Mouse (Mus musculus): Measurements from ENCODE around the gene Nmnat2. TPM values are rescaled to one million over a fixed set of nuclear protein-coding genes. Genes with fewer than 3 reads are reported as not detected.

Nmnat2 gene
- polyA plus RNA-seq, 1 experiment from 2014 or later, result 0.09 TPM

DNA sequence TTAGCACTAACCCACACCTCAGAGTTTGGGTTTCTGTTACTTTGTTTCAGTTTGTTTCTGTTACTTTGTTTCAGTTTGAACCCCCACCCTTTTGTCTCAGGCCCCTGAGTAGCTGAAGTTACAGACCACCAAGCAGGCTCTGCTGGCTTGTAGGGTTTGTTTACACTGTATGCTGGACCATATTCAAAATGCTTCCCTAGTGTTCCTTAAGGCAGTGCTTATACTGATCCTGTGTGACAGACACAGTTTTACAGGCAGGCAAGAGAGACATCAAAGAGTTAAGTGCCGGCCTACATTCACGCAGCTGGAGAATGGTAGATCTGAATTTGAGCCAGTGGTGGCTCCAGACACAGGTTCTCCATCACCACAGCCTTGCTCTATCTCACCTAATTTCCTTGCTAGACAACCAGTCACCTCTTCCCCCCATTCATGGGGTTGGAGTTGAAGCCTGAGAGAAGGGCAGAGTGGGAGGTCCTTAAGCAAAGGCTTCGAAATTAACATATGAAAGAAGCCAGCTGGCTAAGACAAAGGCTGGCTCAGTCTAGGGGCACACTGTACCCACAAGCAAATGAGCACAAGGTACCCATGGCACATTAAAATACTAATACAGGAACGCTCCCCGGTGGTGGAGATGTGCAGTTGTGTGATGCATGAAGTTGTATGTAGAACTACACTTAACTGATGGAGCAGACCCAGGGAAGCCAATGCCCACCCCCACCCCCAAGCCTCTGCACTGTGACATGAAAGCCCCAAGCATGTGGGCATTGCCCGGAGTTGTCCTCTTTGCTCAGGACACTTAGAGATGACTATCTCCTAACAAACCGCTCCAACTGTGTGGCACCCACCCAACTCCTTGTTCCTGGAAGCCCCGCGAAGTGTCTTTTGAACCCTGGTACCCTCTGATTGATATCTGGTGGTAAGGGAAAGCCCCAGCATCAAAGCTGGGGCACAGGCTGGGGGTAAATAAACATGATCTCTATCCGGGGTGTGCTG, 82.9 kb downstream of the Nmnat2 start:
- H3K27ac ChIP-seq (ENCODE audit: low read length), result no peak overlapping the region
- no peak for ATAC-seq (ENCODE audit: low read depth)
- no peaks in the 10 kb centered on the region for H3K27me3 ChIP-seq (ENCODE audit: control insufficient read depth, insufficient read depth, low read depth, low read length)
- no peaks in the 10 kb centered on the region for H3K36me3 ChIP-seq (ENCODE audit: control insufficient read depth, insufficient read depth)
- H3K4me2 ChIP-seq (ENCODE audit: low read depth, low read length), result no peak overlapping the region
- no peak overlapping the region for H3K9ac ChIP-seq (ENCODE audit: low read depth, low read length)
- H3K4me1 ChIP-seq (ENCODE audit: control insufficient read depth, low read depth, low read length), result no peaks in the 10 kb centered on the region; the same call in 1 of the 2 replicates
- no peaks in the 10 kb centered on the region for H3K9me3 ChIP-seq (replicated peaks; ENCODE audit: control insufficient read depth, low read length)
- no peak overlapping the region for H3K4me3 ChIP-seq (ENCODE audit: low read depth, low read length)
- whole genome bisulfite sequencing (ENCODE audit: insufficient replicate concordance), result 64% methylated on average over 10 of the region's 10 CpGs

DNA sequence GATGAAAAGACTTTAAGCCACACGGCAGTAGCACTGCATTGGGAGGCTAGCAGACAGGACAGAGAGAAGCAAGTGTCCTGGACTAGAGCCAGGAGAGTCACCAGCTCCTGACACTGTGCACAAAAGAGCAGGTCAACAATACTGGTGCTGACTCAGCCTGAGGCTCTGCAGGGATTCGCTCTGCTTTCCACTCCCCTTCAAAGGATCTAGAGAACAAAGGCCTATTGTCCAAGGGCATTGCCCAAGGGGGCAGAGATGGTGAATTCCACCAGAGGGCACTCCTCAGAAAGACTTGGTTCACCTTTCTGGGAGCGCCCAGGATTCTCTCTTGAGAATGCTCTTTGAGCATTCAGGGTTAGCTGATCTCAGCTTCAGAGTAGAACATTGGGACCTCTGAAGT, 85.3 kb downstream of the Nmnat2 start:
- Histone ChIP-seq H3K27me3 (ENCODE audit: control insufficient read depth, insufficient read depth, low read depth, low read length) (no peaks in the 10 kb centered on the region), H3K27ac (ENCODE audit: low read length) (no peak overlapping the region), H3K36me3 (ENCODE audit: control insufficient read depth, insufficient read depth) (no peaks in the 10 kb centered on the region), H3K4me1 (ENCODE audit: control insufficient read depth, low read depth, low read length) (no peaks in the 10 kb centered on the region), H3K4me2 (ENCODE audit: low read depth, low read length) (no peak overlapping the region), H3K9me3 (replicated peaks; ENCODE audit: control insufficient read depth, low read length) (no peaks in the 10 kb centered on the region), H3K4me3 (ENCODE audit: low read depth, low read length) (no peak overlapping the region), H3K9ac (ENCODE audit: low read depth, low read length) (no peak overlapping the region)
- WGBS (ENCODE audit: insufficient replicate concordance), result 39% methylated on average over 3 of the region's 3 CpGs
- ATAC-seq (ENCODE audit: low read depth), result no peak

DNA sequence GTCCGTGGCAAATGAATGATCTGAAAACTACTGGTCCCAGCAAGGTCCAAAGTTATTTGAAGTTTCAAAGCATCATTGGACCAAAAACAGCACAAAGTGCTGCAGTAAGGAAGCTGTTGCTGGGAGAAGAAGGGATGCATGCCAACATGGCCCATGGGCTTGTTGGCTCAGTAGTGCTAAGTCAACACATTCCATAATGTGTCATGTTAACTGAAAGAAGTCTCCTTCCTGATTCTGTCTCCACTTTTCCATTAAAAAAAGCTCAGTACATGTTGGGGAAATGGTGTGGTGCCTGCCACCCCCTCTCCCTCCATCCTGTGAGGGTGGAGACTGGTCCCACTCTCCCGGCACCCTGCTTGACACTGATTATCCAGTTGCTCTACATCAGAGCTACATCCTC, 86.3 kb downstream of the Nmnat2 start:
- no peak overlapping the region for H3K4me2 ChIP-seq (ENCODE audit: low read depth, low read length)
- no peak overlapping the region for H3K4me3 ChIP-seq (ENCODE audit: low read depth, low read length)
- WGBS (ENCODE audit: insufficient replicate concordance), result 75% methylated on average over 2 of the region's 2 CpGs
- no peaks in the 10 kb centered on the region for H3K4me1 ChIP-seq (ENCODE audit: control insufficient read depth, low read depth, low read length)
- no peak for ATAC-seq (ENCODE audit: low read depth)
- no peaks in the 10 kb centered on the region for H3K27me3 ChIP-seq (ENCODE audit: control insufficient read depth, insufficient read depth, low read depth, low read length)
- H3K9ac ChIP-seq (ENCODE audit: low read depth, low read length), result no peak overlapping the region
- H3K27ac ChIP-seq (ENCODE audit: low read length), result no peak overlapping the region
- no peaks in the 10 kb centered on the region for H3K9me3 ChIP-seq (replicated peaks; ENCODE audit: control insufficient read depth, low read length)
- no peaks in the 10 kb centered on the region for H3K36me3 ChIP-seq (ENCODE audit: control insufficient read depth, insufficient read depth)

DNA sequence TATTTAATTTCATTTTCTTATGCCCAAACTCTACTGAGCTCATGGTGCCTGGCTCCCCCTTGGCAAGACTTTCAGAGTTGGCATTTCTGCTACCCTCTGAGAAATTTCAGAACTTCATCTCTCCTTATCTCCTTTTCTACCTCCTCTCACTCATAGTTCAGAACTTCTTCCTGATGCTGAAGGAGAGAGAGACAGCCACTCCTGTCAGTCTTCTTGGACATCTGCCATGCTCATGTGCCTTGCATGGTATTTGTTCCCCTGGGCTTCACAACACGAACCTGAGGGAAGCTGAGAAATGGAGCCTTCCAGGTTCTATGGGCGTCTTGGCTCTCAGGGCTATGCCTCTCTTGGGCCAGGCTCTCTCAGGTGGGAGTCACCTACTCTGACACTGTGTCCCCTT, 87.5 kb downstream of the Nmnat2 start:
- no peaks in the 10 kb centered on the region for H3K4me1 ChIP-seq (ENCODE audit: control insufficient read depth, low read depth, low read length)
- no peak overlapping the region for H3K4me3 ChIP-seq (ENCODE audit: low read depth, low read length)
- no peaks in the 10 kb centered on the region for H3K27me3 ChIP-seq (ENCODE audit: control insufficient read depth, insufficient read depth, low read depth, low read length)
- H3K9me3 ChIP-seq (replicated peaks; ENCODE audit: control insufficient read depth, low read length), result no peaks in the 10 kb centered on the region
- H3K4me2 ChIP-seq (ENCODE audit: low read depth, low read length), result no peak overlapping the region
- H3K27ac ChIP-seq (ENCODE audit: low read length), result no peak overlapping the region
- ATAC-seq (ENCODE audit: low read depth), result no peak
- H3K9ac ChIP-seq (ENCODE audit: low read depth, low read length), result no peak overlapping the region
- no peaks in the 10 kb centered on the region for H3K36me3 ChIP-seq (ENCODE audit: control insufficient read depth, insufficient read depth)
- 23% methylated on average over 2 of the region's 2 CpGs for WGBS (ENCODE audit: insufficient replicate concordance)

DNA sequence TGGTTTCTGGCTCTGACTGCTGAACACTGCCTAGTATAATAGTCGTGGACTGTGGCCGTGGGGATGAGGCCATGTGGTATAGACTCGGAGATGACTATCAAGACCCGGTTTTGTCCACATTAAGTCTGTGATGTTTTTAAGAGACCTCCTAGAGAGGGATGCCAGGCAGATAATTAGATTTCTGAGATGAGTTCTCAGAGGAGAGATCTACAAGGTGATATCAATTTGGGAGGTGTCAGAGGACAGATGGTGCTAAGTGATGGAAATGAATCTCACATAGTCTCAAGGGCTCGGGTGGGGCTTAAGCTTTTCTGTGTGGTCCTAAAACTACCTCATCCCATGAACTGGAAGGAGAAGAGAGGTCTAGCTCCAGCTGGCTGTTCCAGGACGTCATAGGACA, 88.5 kb downstream of the Nmnat2 start:
- no peaks in the 10 kb centered on the region for H3K36me3 ChIP-seq (ENCODE audit: control insufficient read depth, insufficient read depth)
- no peak overlapping the region for H3K4me2 ChIP-seq (ENCODE audit: low read depth, low read length)
- no peaks in the 10 kb centered on the region for H3K9me3 ChIP-seq (replicated peaks; ENCODE audit: control insufficient read depth, low read length)
- 45% methylated on average over 6 of the region's 6 CpGs for WGBS (ENCODE audit: insufficient replicate concordance)
- ATAC-seq (ENCODE audit: low read depth), result no peak
- H3K27me3 ChIP-seq (ENCODE audit: control insufficient read depth, insufficient read depth, low read depth, low read length), result no peaks in the 10 kb centered on the region
- H3K9ac ChIP-seq (ENCODE audit: low read depth, low read length), result no peak overlapping the region
- H3K4me1 ChIP-seq (ENCODE audit: control insufficient read depth, low read depth, low read length), result no peaks in the 10 kb centered on the region; the same call in 1 of the 2 replicates
- H3K4me3 ChIP-seq (ENCODE audit: low read depth, low read length), result no peak overlapping the region
- no peak overlapping the region for H3K27ac ChIP-seq (ENCODE audit: low read length)

DNA sequence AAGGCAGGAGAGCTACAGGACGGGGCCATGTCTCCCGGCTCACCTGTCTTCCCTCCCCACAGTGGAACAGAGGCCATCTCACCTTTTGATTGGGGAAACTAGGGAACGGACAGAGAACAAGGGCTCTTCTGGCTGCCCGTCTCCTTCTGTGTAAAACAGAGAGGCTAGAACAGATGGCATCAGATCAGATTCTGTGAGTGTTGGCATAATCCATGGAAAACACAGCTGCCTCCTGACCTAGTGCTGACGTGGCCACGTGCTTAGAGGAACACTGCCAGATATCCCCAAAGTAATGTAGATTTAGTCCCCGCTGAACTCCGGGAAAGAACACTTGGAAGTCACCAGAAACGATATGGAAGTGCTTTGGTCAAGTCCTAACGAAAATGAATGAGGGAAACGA, 90.6 kb downstream of the Nmnat2 start:
- H3K9ac ChIP-seq (ENCODE audit: low read depth, low read length), result no peak overlapping the region
- H3K4me2 ChIP-seq (ENCODE audit: low read depth, low read length), result no peak overlapping the region
- H3K27ac ChIP-seq (ENCODE audit: low read length), result no peak overlapping the region
- H3K9me3 ChIP-seq (replicated peaks; ENCODE audit: control insufficient read depth, low read length), result no peaks in the 10 kb centered on the region
- no peaks in the 10 kb centered on the region; the same call in 1 of the 2 replicates for H3K4me1 ChIP-seq (ENCODE audit: control insufficient read depth, low read depth, low read length)
- no peaks in the 10 kb centered on the region for H3K36me3 ChIP-seq (ENCODE audit: control insufficient read depth, insufficient read depth)
- 62% methylated on average over 11 of the region's 11 CpGs for WGBS (ENCODE audit: insufficient replicate concordance)
- no peak for ATAC-seq (ENCODE audit: low read depth)
- H3K4me3 ChIP-seq (ENCODE audit: low read depth, low read length), result no peak overlapping the region
- H3K27me3 ChIP-seq (ENCODE audit: control insufficient read depth, insufficient read depth, low read depth, low read length), result no peaks in the 10 kb centered on the region

DNA sequence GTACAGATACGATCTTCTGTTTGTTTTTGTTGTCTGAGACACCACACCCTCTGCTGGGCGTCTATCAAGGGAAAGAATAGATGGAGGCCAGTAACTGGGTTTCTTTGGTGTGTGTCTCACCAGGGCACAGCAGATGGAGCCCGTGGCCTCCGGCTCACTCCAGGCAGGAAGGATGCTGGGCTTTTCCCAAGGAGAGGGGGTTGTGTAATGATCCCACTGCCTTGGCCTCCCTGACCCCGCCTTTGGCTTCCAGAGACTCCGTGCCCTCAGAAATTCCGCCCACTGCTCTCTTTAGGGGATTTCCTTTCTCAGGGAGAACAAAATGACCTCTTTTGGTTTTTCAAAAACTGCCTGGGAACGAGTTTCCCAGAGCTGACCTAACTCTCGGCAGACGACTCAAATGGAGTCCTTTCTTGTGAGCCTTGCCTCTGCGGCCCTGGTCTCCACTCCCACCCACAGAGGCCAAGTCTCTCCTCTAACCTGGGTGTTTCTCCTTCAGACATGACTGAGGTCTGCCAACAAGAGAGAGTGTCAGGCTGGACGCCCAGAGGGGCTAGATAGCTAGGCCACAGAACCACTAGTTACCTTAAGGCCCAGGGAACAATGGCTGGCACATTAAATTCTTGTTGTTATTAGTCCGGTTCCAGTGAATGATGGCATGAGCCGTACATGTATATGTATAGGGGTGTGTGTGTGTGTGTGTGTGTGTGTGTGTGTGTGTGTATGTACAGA, 93.5 kb downstream of the Nmnat2 start:
- Histone ChIP-seq H3K27ac (ENCODE audit: low read length) (no peak overlapping the region), H3K9ac (ENCODE audit: low read depth, low read length) (no peak overlapping the region), H3K4me2 (ENCODE audit: low read depth, low read length) (no peak overlapping the region), H3K27me3 (ENCODE audit: control insufficient read depth, insufficient read depth, low read depth, low read length) (no peaks in the 10 kb centered on the region), H3K9me3 (replicated peaks; ENCODE audit: control insufficient read depth, low read length) (no peaks in the 10 kb centered on the region), H3K36me3 (ENCODE audit: control insufficient read depth, insufficient read depth) (no peaks in the 10 kb centered on the region), H3K4me3 (ENCODE audit: low read depth, low read length) (no peak overlapping the region), H3K4me1 (ENCODE audit: control insufficient read depth, low read depth, low read length) (no peaks in the 10 kb centered on the region; the same call in 1 of the 2 replicates)
- no peak for ATAC-seq (ENCODE audit: low read depth)
- WGBS (ENCODE audit: insufficient replicate concordance), result 46% methylated on average over 14 of the region's 14 CpGs

DNA sequence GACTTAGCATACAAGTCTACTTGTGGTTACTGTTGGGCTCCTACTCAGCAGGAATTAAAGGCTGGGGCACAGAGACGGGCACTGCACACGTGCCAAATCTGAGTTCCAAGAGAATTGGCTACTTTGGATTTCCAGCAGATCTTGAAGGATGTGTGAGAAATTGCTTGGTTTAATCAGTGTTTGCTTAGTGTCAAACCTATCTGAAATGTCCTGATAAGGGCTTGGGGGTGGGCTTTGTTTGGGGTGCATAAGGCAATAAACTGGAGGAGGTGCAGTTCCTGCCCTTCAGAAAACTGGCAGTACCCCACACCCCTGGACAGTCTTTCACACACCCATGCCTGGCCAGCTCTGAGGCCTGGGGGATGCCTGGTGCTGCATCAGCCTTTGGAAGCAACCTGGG, 94.7 kb downstream of the Nmnat2 start:
- H3K9ac ChIP-seq (ENCODE audit: low read depth, low read length), result no peak overlapping the region
- no peak overlapping the region for H3K27ac ChIP-seq (ENCODE audit: low read length)
- no peaks in the 10 kb centered on the region for H3K9me3 ChIP-seq (replicated peaks; ENCODE audit: control insufficient read depth, low read length)
- H3K27me3 ChIP-seq (ENCODE audit: control insufficient read depth, insufficient read depth, low read depth, low read length), result no peaks in the 10 kb centered on the region
- 49% methylated on average over 2 of the region's 2 CpGs for WGBS (ENCODE audit: insufficient replicate concordance)
- H3K36me3 ChIP-seq (ENCODE audit: control insufficient read depth, insufficient read depth), result no peaks in the 10 kb centered on the region
- H3K4me3 ChIP-seq (ENCODE audit: low read depth, low read length), result no peak overlapping the region
- no peaks in the 10 kb centered on the region; the same call in 1 of the 2 replicates for H3K4me1 ChIP-seq (ENCODE audit: control insufficient read depth, low read depth, low read length)
- no peak overlapping the region for H3K4me2 ChIP-seq (ENCODE audit: low read depth, low read length)
- no peak for ATAC-seq (ENCODE audit: low read depth)

DNA sequence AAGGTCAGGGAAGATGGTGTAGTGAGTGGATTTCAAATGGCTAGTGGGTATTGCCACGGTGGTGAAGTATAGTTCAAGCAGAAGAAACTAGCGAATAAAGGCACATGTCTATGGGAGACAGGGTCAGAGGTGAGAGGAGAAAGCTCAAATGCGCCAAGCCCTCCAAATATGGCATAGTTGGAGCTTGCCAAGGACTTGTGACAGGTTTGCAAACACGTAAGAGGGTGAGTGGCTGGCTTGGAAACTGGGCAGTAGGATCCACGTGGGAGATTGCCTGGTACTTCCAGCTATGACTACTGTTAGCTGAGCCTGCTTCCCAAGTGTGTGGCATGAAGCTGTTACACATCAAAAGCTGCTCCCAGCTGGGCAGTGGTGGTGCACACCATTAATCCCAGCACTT, 96.7 kb downstream of the Nmnat2 start:
- H3K9me3 ChIP-seq (replicated peaks; ENCODE audit: control insufficient read depth, low read length), result no peaks in the 10 kb centered on the region
- no peaks in the 10 kb centered on the region for H3K36me3 ChIP-seq (ENCODE audit: control insufficient read depth, insufficient read depth)
- whole genome bisulfite sequencing (ENCODE audit: insufficient replicate concordance), result 61% methylated on average over 5 of the region's 5 CpGs
- no peak for ATAC-seq (ENCODE audit: low read depth)
- H3K9ac ChIP-seq (ENCODE audit: low read depth, low read length), result no peak overlapping the region
- no peak overlapping the region for H3K4me3 ChIP-seq (ENCODE audit: low read depth, low read length)
- H3K27ac ChIP-seq (ENCODE audit: low read length), result no peak overlapping the region
- no peaks in the 10 kb centered on the region for H3K27me3 ChIP-seq (ENCODE audit: control insufficient read depth, insufficient read depth, low read depth, low read length)
- H3K4me1 ChIP-seq (ENCODE audit: control insufficient read depth, low read depth, low read length), result no peaks in the 10 kb centered on the region; the same call in 1 of the 2 replicates
- H3K4me2 ChIP-seq (ENCODE audit: low read depth, low read length), result no peak overlapping the region
